Mouse (Mus musculus): Measurements from ENCODE around the gene Ctsz. TPM values are rescaled to one million over a fixed set of nuclear protein-coding genes. Genes with fewer than 3 reads are reported as not detected.
A peak's percentile ranks its signal among the peaks of the same experiment; 100 is the strongest.

The Ctsz gene
- polyA plus RNA-seq (2012; rRNA removed), result 72.1 and 78.9 TPM in 2 replicates

DNA sequence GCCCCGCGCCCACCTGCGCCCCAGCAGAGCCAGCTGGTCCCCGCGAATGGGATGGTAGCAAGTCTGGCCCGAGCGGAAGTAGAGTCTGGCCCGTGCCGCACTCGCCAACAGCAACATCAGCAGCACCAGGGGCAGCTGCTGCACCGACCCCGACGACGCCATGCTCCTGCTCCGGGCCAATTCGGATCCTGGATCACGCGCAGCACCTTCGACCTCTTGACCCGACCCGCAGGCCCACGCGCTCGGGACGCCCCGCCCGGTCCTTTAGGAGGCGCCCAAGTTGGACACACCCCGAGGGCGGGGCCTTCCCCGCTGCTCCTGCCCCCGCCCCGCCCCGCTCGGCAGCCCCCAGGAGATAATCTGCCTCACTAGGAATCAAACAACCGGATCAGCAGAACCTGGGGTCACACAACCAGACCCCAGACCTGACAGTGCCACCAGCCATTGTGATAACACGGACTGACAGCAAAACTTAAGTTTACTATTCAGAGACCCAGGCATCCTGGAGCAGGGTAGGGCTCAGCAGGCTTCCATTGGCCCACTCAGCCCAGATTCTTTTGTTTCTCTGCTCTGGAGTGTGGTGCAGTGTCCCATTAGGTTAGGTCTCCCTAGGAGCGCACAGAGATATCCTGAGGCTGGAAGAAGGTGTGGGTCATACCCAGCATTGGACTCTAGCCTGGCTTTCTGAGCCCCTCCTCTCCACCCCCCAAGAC lies at the start of gene Ctsz:
Gene Ctsz (minus strand): TSS at position 303 of the 713 bp plus-strand sequence.
- no peaks in the 10 kb centered on the region for H3K4me1 ChIP-seq (ENCODE audit: control insufficient read depth, insufficient read depth, low read length)
- peak within 1 kb of the TSS; percentile 3; the same call in 1 of the 2 replicates for H3K27ac ChIP-seq (ENCODE audit: insufficient read depth, low read length)
- peak within 1 kb of the TSS; percentile 68 for H3K4me3 ChIP-seq (ENCODE audit: insufficient read depth, low read length)
- TF ChIP-seq CTCF (IDR thresholded peaks at IDR 0.05; ENCODE audit: extremely low read depth, insufficient read depth, low read length), result no peak
- no peak for TF ChIP-seq POLR2A (IDR thresholded peaks at IDR 0.05; ENCODE audit: extremely low read depth, insufficient read depth, low read length)

DNA sequence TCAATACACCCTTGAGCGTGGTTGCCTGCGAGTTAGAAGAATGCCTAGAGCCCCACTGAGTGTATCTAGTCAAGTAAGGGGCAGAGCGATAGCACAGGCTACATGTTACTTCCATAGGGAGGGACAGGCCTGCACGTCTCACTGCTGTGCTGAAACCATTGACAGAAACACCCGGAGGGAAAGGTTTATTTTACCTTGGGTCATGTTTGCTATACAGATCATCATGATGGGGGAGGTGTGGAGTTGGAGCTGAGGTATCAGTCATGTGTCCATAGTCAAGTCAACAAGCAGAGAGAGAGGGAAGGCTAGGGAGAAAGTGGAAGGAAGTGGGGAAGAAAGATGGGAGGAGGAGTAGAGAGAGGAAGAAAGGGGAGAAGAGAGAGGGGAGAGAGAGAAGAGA lies 48.2 kb upstream of the Ctsz start:
- Histone ChIP-seq H3K4me3 (ENCODE audit: insufficient read depth, low read length) (no peak overlapping the region), H3K4me1 (ENCODE audit: control insufficient read depth, insufficient read depth, low read length) (no peaks in the 10 kb centered on the region), H3K27ac (ENCODE audit: insufficient read depth, low read length) (no peak overlapping the region)
- TF ChIP-seq CTCF (IDR thresholded peaks at IDR 0.05; ENCODE audit: extremely low read depth, insufficient read depth, low read length) (no peak), POLR2A (IDR thresholded peaks at IDR 0.05; ENCODE audit: extremely low read depth, insufficient read depth, low read length) (no peak)

DNA sequence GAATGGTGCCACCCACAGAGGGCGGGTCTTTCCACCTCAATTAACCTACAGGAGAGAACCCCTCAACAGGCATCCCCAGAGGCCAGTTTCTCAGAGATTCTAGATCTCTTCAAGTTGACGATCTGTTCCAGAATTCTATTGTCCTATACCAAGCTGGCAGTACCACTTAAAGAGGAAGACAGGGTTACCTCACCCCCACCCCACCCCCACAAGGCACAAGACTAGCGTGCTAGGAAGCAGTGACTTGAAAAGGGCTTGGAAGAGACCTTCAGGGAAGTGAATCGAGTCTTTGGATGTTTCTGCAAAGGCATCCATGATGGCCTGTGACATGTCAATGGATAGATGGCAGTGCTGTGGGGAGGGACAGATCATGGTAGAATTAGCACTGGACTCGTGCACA lies 39.9 kb upstream of the Ctsz start:
- Histone ChIP-seq H3K4me3 (ENCODE audit: insufficient read depth, low read length) (no peak overlapping the region), H3K4me1 (ENCODE audit: control insufficient read depth, insufficient read depth, low read length) (no peaks in the 10 kb centered on the region), H3K27ac (ENCODE audit: insufficient read depth, low read length) (no peak overlapping the region)
- TF ChIP-seq CTCF (IDR thresholded peaks at IDR 0.05; ENCODE audit: extremely low read depth, insufficient read depth, low read length) (no peak), POLR2A (IDR thresholded peaks at IDR 0.05; ENCODE audit: extremely low read depth, insufficient read depth, low read length) (no peak)

DNA sequence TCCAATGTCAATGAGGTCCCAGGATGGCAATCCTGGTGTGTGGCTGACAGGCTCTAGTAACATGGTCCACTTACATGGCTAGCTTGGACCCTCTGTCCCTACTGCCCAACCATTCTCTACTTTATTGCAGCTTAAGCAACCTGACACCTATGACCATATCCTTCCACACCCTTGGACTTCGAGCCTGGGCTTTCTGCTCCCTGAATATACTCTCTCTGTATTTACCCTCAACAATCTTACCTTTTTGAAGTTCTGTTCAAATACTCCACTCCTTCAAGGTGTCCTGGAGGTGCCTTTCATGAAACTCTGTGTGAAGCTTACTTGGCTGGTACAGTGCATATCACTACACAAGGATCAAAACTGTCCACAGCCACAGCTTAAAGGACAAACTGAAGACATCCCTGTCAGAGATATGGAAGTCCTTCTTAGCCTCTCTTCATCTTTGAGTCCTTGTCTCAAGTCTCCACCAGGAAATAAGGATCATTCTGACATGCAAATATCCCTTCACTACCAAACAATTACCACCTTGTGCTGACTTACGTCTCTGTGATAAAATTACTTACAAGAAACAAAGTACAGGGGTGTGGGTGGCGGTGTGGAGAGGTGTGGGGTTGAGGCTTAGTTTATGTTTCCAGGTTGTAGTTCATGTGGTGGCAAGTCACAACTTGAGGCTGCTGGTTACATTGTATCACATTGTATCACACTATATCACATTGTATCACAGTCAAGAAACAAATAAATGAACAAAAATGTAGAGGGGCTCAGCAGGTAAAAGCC lies 38.9 kb upstream of the Ctsz start:
- Histone ChIP-seq H3K4me3 (ENCODE audit: insufficient read depth, low read length) (no peak overlapping the region), H3K4me1 (ENCODE audit: control insufficient read depth, insufficient read depth, low read length) (no peaks in the 10 kb centered on the region), H3K27ac (ENCODE audit: insufficient read depth, low read length) (no peak overlapping the region)
- TF ChIP-seq POLR2A (IDR thresholded peaks at IDR 0.05; ENCODE audit: extremely low read depth, insufficient read depth, low read length) (no peak), CTCF (IDR thresholded peaks at IDR 0.05; ENCODE audit: extremely low read depth, insufficient read depth, low read length) (no peak)

DNA sequence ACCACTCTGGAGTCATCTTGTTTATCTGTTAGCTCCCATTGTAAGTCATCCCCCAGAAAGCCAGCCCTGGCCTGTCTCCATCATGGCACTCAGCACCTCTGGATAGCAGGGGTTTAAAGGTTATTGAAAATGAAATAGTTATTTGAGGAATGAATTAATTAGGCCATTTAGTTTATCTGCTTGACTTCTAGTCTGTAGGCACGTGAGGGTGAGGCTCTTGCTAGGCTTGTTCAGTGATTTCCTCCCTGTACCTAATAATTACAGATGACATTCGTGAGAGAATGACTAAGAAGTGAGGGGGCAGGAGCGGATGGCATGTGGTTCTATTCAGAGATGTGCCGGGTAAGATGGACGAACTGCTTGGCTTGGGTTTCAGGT lies 34.7 kb upstream of the Ctsz start:
- H3K27ac ChIP-seq (ENCODE audit: insufficient read depth, low read length), result no peak overlapping the region
- TF ChIP-seq CTCF (IDR thresholded peaks at IDR 0.05; ENCODE audit: extremely low read depth, insufficient read depth, low read length), result no peak
- no peak for TF ChIP-seq POLR2A (IDR thresholded peaks at IDR 0.05; ENCODE audit: extremely low read depth, insufficient read depth, low read length)
- peak overlapping the region; percentile 63; the same call in 1 of the 2 replicates for H3K4me3 ChIP-seq (ENCODE audit: insufficient read depth, low read length)
- H3K4me1 ChIP-seq (ENCODE audit: control insufficient read depth, insufficient read depth, low read length), result no peaks in the 10 kb centered on the region

DNA sequence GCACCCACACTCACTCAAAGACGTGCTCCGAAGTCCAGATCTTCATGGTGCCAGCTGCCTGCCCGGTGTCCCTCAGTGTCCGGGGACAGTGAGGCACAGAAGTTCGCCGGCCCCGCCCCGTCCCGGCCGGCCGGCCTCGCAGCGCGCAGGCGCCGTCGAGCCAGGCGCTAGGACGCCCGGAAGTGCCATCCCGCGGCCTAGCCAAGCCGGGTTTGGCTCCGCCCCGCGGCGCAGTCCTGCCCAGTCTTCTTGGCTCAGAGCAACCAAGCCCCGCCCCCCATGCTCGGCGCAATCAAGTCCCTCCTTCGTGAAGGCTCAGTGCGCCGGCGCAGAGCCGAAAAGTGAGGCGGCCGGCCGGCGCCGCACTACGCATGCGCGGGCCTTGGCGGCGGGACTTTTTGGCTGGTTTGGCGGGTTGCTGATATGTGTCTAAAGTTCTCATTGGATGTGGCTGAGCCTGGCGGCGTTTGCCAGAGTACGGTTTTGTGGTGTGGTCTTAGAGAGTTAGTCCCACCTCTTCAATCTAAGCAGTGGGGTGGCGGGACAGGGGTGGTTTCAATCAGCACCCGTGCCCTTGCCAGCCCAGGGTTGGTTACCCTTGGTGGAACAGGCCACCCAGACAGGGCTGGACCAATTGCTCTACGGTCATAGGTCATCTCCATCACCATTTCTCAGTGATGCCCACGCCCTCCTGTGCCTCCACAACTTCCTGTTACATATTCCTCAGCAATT lies 34.1 kb upstream of the Ctsz start, which contains the start of gene Prelid3b:
Gene Prelid3b (minus strand): TSS at position 264 of the 732 bp plus-strand sequence.
- Histone ChIP-seq H3K4me1 (ENCODE audit: control insufficient read depth, insufficient read depth, low read length) (no peaks in the 10 kb centered on the region), H3K27ac (ENCODE audit: insufficient read depth, low read length) (no peak within 1 kb of the TSS), H3K4me3 (ENCODE audit: insufficient read depth, low read length) (peak within 1 kb of the TSS; percentile 63)
- 0 out of 2 replicates have a peak, but pooled peaks have one; percentile 26 for TF ChIP-seq POLR2A (IDR thresholded peaks at IDR 0.05; ENCODE audit: extremely low read depth, insufficient read depth, low read length)
- no peak for TF ChIP-seq CTCF (IDR thresholded peaks at IDR 0.05; ENCODE audit: extremely low read depth, insufficient read depth, low read length)

DNA sequence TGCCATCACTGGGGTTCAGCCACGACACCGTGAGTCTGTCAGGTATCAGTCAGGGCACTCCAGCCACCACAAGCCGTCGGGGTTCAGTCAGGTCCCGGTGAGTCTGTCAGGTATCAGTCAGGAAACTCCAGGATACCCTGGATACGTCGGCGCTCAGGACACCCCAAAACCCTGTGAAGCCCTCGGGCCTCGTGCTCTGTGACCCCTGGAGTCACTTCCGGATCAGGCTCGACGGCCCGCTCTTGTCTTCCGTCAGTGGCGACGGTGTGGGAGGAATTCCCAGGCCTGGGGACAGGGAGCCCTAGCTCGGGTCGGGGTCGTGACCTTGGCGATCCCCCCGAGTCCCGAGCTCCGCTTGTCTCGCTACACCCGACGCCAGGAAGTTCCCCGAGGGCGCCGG lies 33.6 kb upstream of the Ctsz start:
- Histone ChIP-seq H3K27ac (ENCODE audit: insufficient read depth, low read length) (no peak overlapping the region), H3K4me1 (ENCODE audit: control insufficient read depth, insufficient read depth, low read length) (no peaks in the 10 kb centered on the region), H3K4me3 (ENCODE audit: insufficient read depth, low read length) (peak overlapping the region; percentile 63)
- no peak for TF ChIP-seq POLR2A (IDR thresholded peaks at IDR 0.05; ENCODE audit: extremely low read depth, insufficient read depth, low read length)
- TF ChIP-seq CTCF (IDR thresholded peaks at IDR 0.05; ENCODE audit: extremely low read depth, insufficient read depth, low read length), result no peak

DNA sequence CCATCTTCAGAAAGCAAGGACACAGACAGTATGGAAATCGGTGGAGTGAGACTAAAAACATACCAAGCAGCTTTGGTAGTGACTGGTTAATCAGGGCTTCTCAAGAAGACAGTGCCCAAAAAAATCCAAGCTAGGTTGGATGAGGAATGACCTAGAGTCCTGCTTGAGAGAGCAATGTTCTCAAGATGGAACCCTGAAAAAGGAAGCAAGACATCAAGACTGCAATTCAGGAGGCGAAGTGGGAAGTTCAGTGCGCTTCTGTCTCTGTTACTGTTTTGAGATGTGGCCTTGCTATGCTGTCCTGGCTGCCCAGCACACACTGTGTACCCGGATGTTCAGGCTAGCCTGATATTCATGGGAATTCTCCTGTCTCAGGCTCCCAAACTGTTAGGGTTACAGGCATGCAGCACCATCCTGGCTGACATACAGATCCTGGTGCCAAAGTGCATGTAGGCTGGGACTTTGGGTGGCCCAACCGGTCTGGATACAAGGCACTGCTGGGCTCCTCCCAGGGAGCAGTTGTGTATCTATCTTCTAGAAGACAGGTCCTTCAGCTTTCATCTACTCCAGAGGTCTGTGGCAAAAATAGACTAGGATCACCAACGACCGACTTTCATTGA lies 32.1 kb upstream of the Ctsz start:
- Histone ChIP-seq H3K27ac (ENCODE audit: insufficient read depth, low read length) (no peak overlapping the region), H3K4me1 (ENCODE audit: control insufficient read depth, insufficient read depth, low read length) (no peaks in the 10 kb centered on the region), H3K4me3 (ENCODE audit: insufficient read depth, low read length) (no peak overlapping the region)
- TF ChIP-seq CTCF (IDR thresholded peaks at IDR 0.05; ENCODE audit: extremely low read depth, insufficient read depth, low read length) (no peak), POLR2A (IDR thresholded peaks at IDR 0.05; ENCODE audit: extremely low read depth, insufficient read depth, low read length) (no peak)

DNA sequence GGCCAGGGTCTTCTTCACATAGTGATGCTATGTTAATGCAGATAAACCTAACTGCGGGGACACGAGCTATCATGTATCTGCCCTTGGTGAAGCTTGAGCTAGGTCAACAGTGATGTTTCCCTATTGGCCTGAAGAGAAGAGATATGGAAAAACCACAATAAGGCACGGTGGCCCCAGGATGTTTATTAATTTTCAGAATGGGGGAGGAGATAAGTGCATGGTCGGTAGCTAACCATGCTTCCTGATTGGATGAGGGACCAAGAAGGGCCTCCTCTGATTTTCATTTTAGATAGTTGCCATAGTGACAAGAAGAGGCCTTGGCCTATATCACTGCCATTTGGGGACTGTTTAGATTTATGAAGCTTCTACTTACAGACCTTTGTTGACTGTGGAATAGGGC lies 31.5 kb upstream of the Ctsz start:
- Histone ChIP-seq H3K27ac (ENCODE audit: insufficient read depth, low read length) (no peak overlapping the region), H3K4me3 (ENCODE audit: insufficient read depth, low read length) (no peak overlapping the region), H3K4me1 (ENCODE audit: control insufficient read depth, insufficient read depth, low read length) (no peaks in the 10 kb centered on the region)
- TF ChIP-seq CTCF (IDR thresholded peaks at IDR 0.05; ENCODE audit: extremely low read depth, insufficient read depth, low read length) (no peak), POLR2A (IDR thresholded peaks at IDR 0.05; ENCODE audit: extremely low read depth, insufficient read depth, low read length) (no peak)
